In genomic region chr8:107435962-107436831, GRCm38 (mm10) we compare ENCODE assay signal across 7 mouse cellular contexts. TPM values are rescaled to one million over a fixed set of nuclear protein-coding genes. Genes with fewer than 3 reads are reported as not detected.
A peak's percentile ranks its signal among the peaks of the same experiment; 100 is the strongest.
DNase-seq lines count a peak whose midpoint lies in the region; ATAC-seq and TF ChIP-seq lines count a peak whose summit lies in the region.

Wwp2 (plus strand) TSS chr8:107436365.

- H3K4me2 ChIP-seq in embryonic facial prominence, embryonic 12.5 days (replicated peaks) = peak within 1 kb of the TSS; percentile 70
- peak within 1 kb of the TSS; percentile 68 for H3K4me2 ChIP-seq in midbrain, embryonic 12.5 days (replicated peaks)

- H3K9ac ChIP-seq in embryonic facial prominence, embryonic 12.5 days = peak within 1 kb of the TSS; percentile 82
- peak within 1 kb of the TSS; percentile 86 for H3K9ac ChIP-seq in midbrain, embryonic 12.5 days (replicated peaks)

- TF ChIP-seq CTCF in small intestine, adult 2 months (IDR thresholded peaks at IDR 0.05; ENCODE audit: extremely low read depth, insufficient read length, insufficient replicate concordance, low read depth, low read length) = no peak

- no peaks in the 10 kb centered on the region for H3K27me3 ChIP-seq in embryonic facial prominence, embryonic 12.5 days
- no peaks in the 10 kb centered on the region for H3K27me3 ChIP-seq in limb, embryonic 10.5 days (ENCODE audit: low read depth, poor library complexity, severe bottlenecking)
- H3K27me3 ChIP-seq in midbrain, embryonic 12.5 days = no peaks in the 10 kb centered on the region
- no peaks in the 10 kb centered on the region for H3K27me3 ChIP-seq in small intestine, adult 2 months (ENCODE audit: control insufficient read depth, insufficient read depth, low read length)

- peak; percentile 67 for TF ChIP-seq POLR2A in small intestine, adult 2 months (IDR thresholded peaks at IDR 0.05; ENCODE audit: low read depth, low read length)

- no peaks in the 10 kb centered on the region for H3K9me3 ChIP-seq in embryonic facial prominence, embryonic 12.5 days
- no peaks in the 10 kb centered on the region for H3K9me3 ChIP-seq in limb, embryonic 10.5 days (replicated peaks)
- no peaks in the 10 kb centered on the region for H3K9me3 ChIP-seq in midbrain, embryonic 12.5 days

- peak; percentile 86 for ATAC-seq in embryonic facial prominence, embryonic 12.5 days (ENCODE audit: insufficient number of reproducible peaks, insufficient read depth, low FRiP score, low TSS enrichment)
- ATAC-seq in midbrain, embryonic 12.5 days (ENCODE audit: low FRiP score, low read depth) = peak; percentile 94

- no peaks in the 10 kb centered on the region for H3K36me3 ChIP-seq in embryonic facial prominence, embryonic 12.5 days
- H3K36me3 ChIP-seq in limb, embryonic 10.5 days = no peaks in the 10 kb centered on the region
- H3K36me3 ChIP-seq in midbrain, embryonic 12.5 days = no peaks in the 10 kb centered on the region
- H3K36me3 ChIP-seq in small intestine, adult 2 months (ENCODE audit: control insufficient read depth, insufficient read depth, low read length) = no peaks in the 10 kb centered on the region

- 2% methylated on average over 51 of the region's 81 CpGs for WGBS in embryonic facial prominence, embryonic 12.5 days
- under 1% methylated on average over 60 of the region's 81 CpGs for WGBS in limb, embryonic 10.5 days
- 1% methylated on average over 55 of the region's 81 CpGs for WGBS in midbrain, embryonic 12.5 days
- under 1% methylated on average over 65 of the region's 81 CpGs for whole genome bisulfite sequencing in small intestine, adult 2 months

- peak within 1 kb of the TSS; percentile 79 for H3K4me3 ChIP-seq in embryonic facial prominence, embryonic 12.5 days
- peak within 1 kb of the TSS; percentile 88 for H3K4me3 ChIP-seq in limb, embryonic 10.5 days
- H3K4me3 ChIP-seq in midbrain, embryonic 12.5 days = peak within 1 kb of the TSS; percentile 86
- H3K4me3 ChIP-seq in small intestine, adult 2 months (ENCODE audit: low read depth, low read length) = peak within 1 kb of the TSS; percentile 99

- H3K27ac ChIP-seq in embryonic facial prominence, embryonic 12.5 days = peak within 1 kb of the TSS; percentile 84
- H3K27ac ChIP-seq in limb, embryonic 10.5 days = peak within 1 kb of the TSS; percentile 95
- peak within 1 kb of the TSS; percentile 73 for H3K27ac ChIP-seq in midbrain, embryonic 12.5 days (replicated peaks)
- H3K27ac ChIP-seq in small intestine, adult 2 months (ENCODE audit: insufficient read depth, low read depth, low read length) = peak within 1 kb of the TSS; percentile 96

- peak; percentile 85 for DNase-seq in adrenal gland, postnatal 10 days
- DNase-seq in heart, adult 18-20 months = peak; percentile 85 to 87
- DNase-seq in kidney, adult 18-20 months = peak; percentile 86
- DNase-seq in limb, embryonic 10.5 days (ENCODE audit: low spot score) = peak; percentile 94

- H3K4me1 ChIP-seq in embryonic facial prominence, embryonic 12.5 days = 0 out of 2 replicates have a peak, but pooled peaks cover 4% of the 10 kb centered on the region
- H3K4me1 ChIP-seq in limb, embryonic 10.5 days = peaks cover 18% of the 10 kb centered on the region
- peaks cover 12% of the 10 kb centered on the region for H3K4me1 ChIP-seq in midbrain, embryonic 12.5 days
- peaks cover 9% of the 10 kb centered on the region; the same call in 1 of the 2 replicates for H3K4me1 ChIP-seq in small intestine, adult 2 months (ENCODE audit: control insufficient read depth, insufficient read depth, insufficient read length, low read length)

RNA-seq across cellular contexts. Expression of gene Wwp2, which starts in this region (rescaled TPM):
- 10 to 100 TPM; 36.7 to 39.7 TPM for total RNA-seq in adrenal gland, postnatal 10 days (2021)
- 160 and 181 TPM in 2 replicates for polyA plus RNA-seq in embryonic facial prominence, embryonic 12.5 days (2016; fragmentation: Nextera tagmentation; extraction: Ambion mirVana)
- 10 to 100 TPM; 22.5 to 25.8 TPM for total RNA-seq in heart, adult 18-20 months (2021)
- polyA plus RNA-seq in limb, embryonic 10.5 days (2016; fragmentation: Nextera tagmentation; extraction: Ambion mirVana) = 55.9 and 116 TPM in 2 replicates
- 61.9 and 81.2 TPM in 2 replicates for polyA plus RNA-seq in midbrain, embryonic 12.5 days (2016; fragmentation: Nextera tagmentation; extraction: Ambion mirVana)
- polyA plus RNA-seq in small intestine, adult 2 months (2012; rRNA removed) = 23.6 and 56.9 TPM in 2 replicates

Comparison
In these comparisons a context has a peak if more than half of its experiments do, and no peak if none do; other contexts are left out.
1. Peak in every context shown above with its lines: DNase-seq, ATAC-seq, H3K4me3 ChIP-seq and H3K27ac ChIP-seq.